Mouse (Mus musculus) CD4-positive helper T cell, adult 2 months (primary cell): ENCODE results near the gene Olfr955.

ENCODE experiments used
- DNase-seq: peaks from one replicate; pipeline ENCODE4 v3.0.0-alpha.2; 2012; ENCODE audit warnings: low read depth, missing footprints, low spot score

Olfr955 gene

DNA sequence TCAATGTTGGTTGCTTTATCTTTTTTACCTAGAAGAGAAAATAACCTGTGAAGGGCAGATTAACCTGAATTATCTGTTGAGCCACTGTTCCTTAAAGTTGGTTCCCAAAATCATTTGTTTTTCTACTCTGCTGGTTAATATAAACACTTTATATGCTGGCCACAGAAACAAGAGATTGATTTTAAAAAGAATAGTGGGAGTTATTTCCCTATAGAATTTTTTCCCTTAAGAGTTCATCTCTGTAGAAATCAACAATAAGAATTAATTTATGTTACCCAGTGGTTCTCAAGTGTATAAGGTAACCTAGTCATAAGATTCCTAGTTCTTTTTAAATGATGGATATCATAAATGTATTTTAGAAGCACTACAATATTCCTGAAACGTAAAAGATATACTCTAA, at the start of gene Olfr955:
TSS of gene Olfr955 (minus strand) at position 101 of the 400 bp plus-strand sequence.
- DNase-seq: no peak

DNA sequence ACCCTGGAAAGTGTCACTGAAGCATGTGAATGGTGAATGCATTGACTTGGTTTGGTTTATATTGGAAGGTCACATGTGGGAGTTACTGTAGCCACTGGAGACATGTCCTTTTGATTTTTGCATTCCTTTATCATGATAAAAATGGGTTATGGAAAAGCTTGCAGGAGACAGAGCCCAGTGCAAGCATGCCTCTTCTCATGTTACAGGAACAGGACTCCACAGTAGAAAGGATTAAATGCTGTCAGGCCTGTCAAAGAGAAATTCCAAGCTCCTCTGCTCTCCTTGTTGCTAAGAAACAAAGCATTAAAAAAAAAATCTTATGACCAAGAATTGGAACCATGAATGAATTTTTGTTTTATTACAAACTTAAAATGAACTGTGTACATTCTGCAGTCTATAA, 46.9 kb upstream of the Olfr955 start:
- no peak for DNase-seq

DNA sequence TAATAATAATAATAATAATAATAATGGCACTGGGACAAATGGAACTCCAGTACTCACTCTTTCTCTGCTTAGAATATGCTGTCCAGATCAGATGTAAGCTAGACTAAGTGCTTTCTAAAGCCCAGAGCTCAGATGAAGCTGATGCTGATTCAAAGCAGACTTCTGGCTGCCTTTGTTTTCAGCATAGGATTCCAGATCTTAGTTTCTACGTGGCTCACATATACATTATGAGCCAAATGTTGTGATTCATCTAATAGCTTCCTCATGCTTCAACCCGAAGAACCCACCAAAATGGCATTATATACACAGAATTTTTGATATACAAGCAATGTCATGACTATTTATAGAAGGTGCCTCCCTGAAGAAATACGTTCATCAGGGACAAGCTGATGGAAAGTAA, 43.8 kb upstream of the Olfr955 start, which contains the start of gene Olfr957:
TSS of gene Olfr957 (minus strand) at position 279 of the 400 bp plus-strand sequence.
- DNase-seq: no peak

DNA sequence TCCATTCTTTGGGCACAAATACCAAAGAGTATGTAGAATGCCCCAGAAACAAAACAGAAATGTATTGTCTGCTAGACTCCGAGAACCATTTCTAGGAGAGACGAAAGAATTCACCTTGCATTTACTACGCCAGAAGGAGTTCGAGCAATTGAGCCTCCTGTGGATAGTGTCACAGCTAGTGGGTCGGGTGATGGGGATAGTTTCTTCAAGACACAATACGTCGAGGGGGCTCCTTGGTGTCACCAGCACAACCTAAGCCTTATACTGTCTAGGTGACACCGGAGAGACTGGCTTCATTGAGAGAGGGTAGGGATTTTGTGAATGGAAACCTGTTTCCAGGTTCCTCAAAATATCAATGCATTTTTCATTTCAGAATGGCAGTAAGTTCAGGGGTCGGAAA, 37.7 kb upstream of the Olfr955 start:
- DNase-seq: no peak

DNA sequence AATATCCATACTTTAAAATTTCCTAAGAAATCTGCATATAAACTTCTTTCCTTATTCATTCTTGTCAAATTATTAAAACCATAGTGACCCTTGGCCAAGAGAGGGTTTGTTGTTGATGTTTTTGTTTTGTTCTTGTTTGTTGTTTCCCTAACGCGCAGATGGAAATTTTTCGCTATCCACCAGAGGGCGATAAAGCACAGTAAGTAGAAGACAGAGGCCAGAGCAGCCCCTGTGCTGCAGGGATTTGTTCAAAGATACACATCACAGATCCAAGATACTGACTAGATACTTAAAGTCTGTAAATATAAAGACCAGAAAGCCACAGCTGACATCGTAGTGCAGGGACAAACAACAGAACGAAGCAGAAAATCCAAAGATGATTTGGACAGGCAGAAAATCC, 37.3 kb upstream of the Olfr955 start:
- no peak for DNase-seq

DNA sequence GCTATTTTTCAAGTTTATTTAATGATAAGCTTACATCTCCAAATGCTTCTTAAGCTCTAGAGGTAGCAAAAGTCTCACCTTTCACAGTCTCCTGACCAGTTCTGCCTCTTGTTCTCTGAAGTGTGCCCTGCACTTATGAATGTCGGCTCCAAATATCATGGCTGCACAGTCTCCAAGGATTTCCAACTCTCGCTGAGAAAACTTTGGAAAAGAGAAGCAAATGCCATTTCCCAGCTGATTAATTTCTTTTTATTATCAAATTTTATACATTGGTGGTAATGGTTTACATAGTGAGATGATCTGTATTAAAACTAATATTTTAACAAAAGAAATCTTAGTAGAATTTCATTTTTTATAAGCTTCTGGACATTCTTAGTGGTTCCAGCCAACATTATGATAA, 22.2 kb upstream of the Olfr955 start, which contains the start of gene Olfr44:
TSS of gene Olfr44 (minus strand) at position 101 of the 400 bp plus-strand sequence.
- DNase-seq: no peak

DNA sequence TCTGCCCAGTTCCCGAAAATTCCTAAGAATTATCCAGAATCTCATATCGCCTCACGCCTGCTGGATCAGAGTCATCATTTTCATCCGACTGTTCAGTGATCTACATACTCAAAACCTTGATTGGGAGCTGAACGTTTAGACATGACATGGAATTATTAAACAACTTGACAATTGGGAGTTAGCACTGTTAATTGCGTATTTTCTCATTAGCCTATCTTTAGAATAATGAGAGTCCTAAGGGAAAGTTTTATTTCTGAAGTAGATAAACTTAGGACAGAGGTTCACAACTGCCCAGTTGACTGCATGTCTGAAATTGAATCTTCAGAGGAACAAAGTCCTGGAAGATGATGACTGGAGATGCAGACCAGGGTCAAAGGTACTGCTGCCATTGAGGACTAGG, 15.3 kb downstream of the Olfr955 start, which contains the start of gene Olfr954:
TSS of gene Olfr954 (plus strand) at position 301 of the 400 bp plus-strand sequence.
- no peak for DNase-seq

DNA sequence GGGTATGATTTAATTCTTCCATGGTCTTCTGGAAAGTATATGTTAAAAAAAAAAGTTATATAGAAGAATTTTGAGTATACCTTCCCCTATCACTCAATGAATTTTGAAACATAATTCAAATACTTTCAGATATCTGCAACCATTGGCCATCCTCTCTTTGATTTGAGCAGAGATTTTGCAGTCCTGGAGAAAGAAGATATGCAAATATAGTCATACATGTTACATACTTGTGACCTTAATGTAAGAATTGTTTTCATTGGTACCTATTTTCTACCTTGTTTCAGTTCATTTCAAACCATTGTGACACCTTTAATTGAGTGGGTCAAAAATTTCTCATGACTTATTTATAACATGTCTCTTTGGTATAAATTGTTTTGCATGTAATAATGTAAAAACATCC, 44.7 kb downstream of the Olfr955 start, which contains the start of gene Olfr952:
TSS of gene Olfr952 (minus strand) at position 101 of the 400 bp plus-strand sequence.
- DNase-seq: no peak
